Mouse (Mus musculus): ENCODE measurements at regions not wholly inside any gene's neighbourhood (a gene's known extent, or its start where the extent isn't known, plus 50 kb on each side); places are given as distances from the start of the nearest gene placed in this dataset.
A peak's percentile ranks its signal among the peaks of the same experiment; 100 is the strongest.
"Not testable (repeated sequence)": the region's sequence is repeated elsewhere in the genome, so short reads cannot be mapped to it uniquely, and the experiment has no call there.

- TF ChIP-seq CTCF (IDR thresholded peaks at IDR 0.05) (peak; percentile 60), EP300 (IDR thresholded peaks at IDR 0.05) (no peak)
- no peaks in the 10 kb centered on the region for H3K27me3 ChIP-seq (replicated peaks; ENCODE audit: insufficient read depth, low read length)
- DNase-seq (ENCODE audit: low spot score) = peak; percentile 37
Observed at GRCm38 (mm10) chr4:71332018-71332417, 425.7 kb downstream of the Gm11232 start.

GRCm38 (mm10) chr4:71316605-71317004 is 441.2 kb downstream of the Gm11232 start:
- Histone ChIP-seq H3K9me3 (ENCODE audit: low read length) (no peaks in the 10 kb centered on the region), H3K4me1 (ENCODE audit: insufficient read depth, low read depth, low read length) (no peaks in the 10 kb centered on the region), H3K4me3 (ENCODE audit: low read depth, low read length) (no peak overlapping the region), H3K4me2 (replicated peaks; ENCODE audit: low read depth, low read length) (no peak overlapping the region), H3K9ac (replicated peaks; ENCODE audit: low read depth) (no peak overlapping the region), H3K36me3 (ENCODE audit: insufficient read depth, low read length) (no peaks in the 10 kb centered on the region), H3K27ac (ENCODE audit: low read length) (no peak overlapping the region), H3K27me3 (replicated peaks; ENCODE audit: insufficient read depth, low read length) (no peaks in the 10 kb centered on the region)
- DNase-seq (ENCODE audit: low spot score) (no peak), ATAC-seq (no peak)
- TF ChIP-seq CTCF (IDR thresholded peaks at IDR 0.05) (no peak), EP300 (IDR thresholded peaks at IDR 0.05) (no peak)

More at GRCm38 (mm10) chr4:71332018-71332417, 425.7 kb downstream of the Gm11232 start:
- ATAC-seq = no peak
- no peak overlapping the region for H3K4me2 ChIP-seq (replicated peaks; ENCODE audit: low read depth, low read length)
- 55% methylated on average over 4 of the region's 4 CpGs for WGBS
- no peak overlapping the region for H3K9ac ChIP-seq (replicated peaks; ENCODE audit: low read depth)
- no peaks in the 10 kb centered on the region for H3K36me3 ChIP-seq (ENCODE audit: insufficient read depth, low read length)
- H3K9me3 ChIP-seq (ENCODE audit: low read length) = no peaks in the 10 kb centered on the region
- no peaks in the 10 kb centered on the region for H3K4me1 ChIP-seq (ENCODE audit: insufficient read depth, low read depth, low read length)
- no peak overlapping the region for H3K4me3 ChIP-seq (ENCODE audit: low read depth, low read length)
- no peak overlapping the region for H3K27ac ChIP-seq (ENCODE audit: low read length)

GRCm38 (mm10) chr4:71307176-71307612 is 450.6 kb downstream of the Gm11232 start:
- Histone ChIP-seq H3K4me3 (ENCODE audit: low read depth, low read length) (no peak overlapping the region), H3K27ac (ENCODE audit: low read length) (no peak overlapping the region), H3K27me3 (replicated peaks; ENCODE audit: insufficient read depth, low read length) (no peaks in the 10 kb centered on the region), H3K4me2 (replicated peaks; ENCODE audit: low read depth, low read length) (0 out of 2 replicates have a peak overlapping the region, but pooled peaks have one; percentile 15), H3K9ac (replicated peaks; ENCODE audit: low read depth) (no peak overlapping the region), H3K4me1 (ENCODE audit: insufficient read depth, low read depth, low read length) (no peaks in the 10 kb centered on the region), H3K9me3 (ENCODE audit: low read length) (no peaks in the 10 kb centered on the region), H3K36me3 (ENCODE audit: insufficient read depth, low read length) (no peaks in the 10 kb centered on the region)
- no peak for ATAC-seq
- no peak for DNase-seq (ENCODE audit: low spot score)
- no peak for TF ChIP-seq CTCF (IDR thresholded peaks at IDR 0.05)
- TF ChIP-seq EP300 (IDR thresholded peaks at IDR 0.05) = no peak
- WGBS = 39% methylated on average over 6 of the region's 6 CpGs

GRCm38 (mm10) chr4:71306690-71307089 is 451.1 kb downstream of the Gm11232 start:
- TF ChIP-seq EP300 (IDR thresholded peaks at IDR 0.05) (no peak), CTCF (IDR thresholded peaks at IDR 0.05) (no peak)
- H3K36me3 ChIP-seq (ENCODE audit: insufficient read depth, low read length) = no peaks in the 10 kb centered on the region
- WGBS = 52% methylated on average over 6 of the region's 6 CpGs
- no peak overlapping the region for H3K4me3 ChIP-seq (ENCODE audit: low read depth, low read length)
- no peaks in the 10 kb centered on the region for H3K4me1 ChIP-seq (ENCODE audit: insufficient read depth, low read depth, low read length)
- no peak overlapping the region for H3K9ac ChIP-seq (replicated peaks; ENCODE audit: low read depth)
- no peaks in the 10 kb centered on the region for H3K27me3 ChIP-seq (replicated peaks; ENCODE audit: insufficient read depth, low read length)
- no peak for ATAC-seq
- no peak overlapping the region for H3K27ac ChIP-seq (ENCODE audit: low read length)
- peak overlapping the region; percentile 15; the same call in 1 of the 2 replicates for H3K4me2 ChIP-seq (replicated peaks; ENCODE audit: low read depth, low read length)
- no peak for DNase-seq (ENCODE audit: low spot score)
- H3K9me3 ChIP-seq (ENCODE audit: low read length) = no peaks in the 10 kb centered on the region

- not testable (repeated sequence) for H3K9ac ChIP-seq (replicated peaks; ENCODE audit: low read depth); H3K9me3 ChIP-seq (ENCODE audit: low read length); H3K27me3 ChIP-seq (replicated peaks; ENCODE audit: insufficient read depth, low read length); H3K36me3 ChIP-seq (ENCODE audit: insufficient read depth, low read length); H3K4me3 ChIP-seq (ENCODE audit: low read depth, low read length); H3K4me1 ChIP-seq (ENCODE audit: insufficient read depth, low read depth, low read length); H3K27ac ChIP-seq (ENCODE audit: low read length); ATAC-seq; H3K4me2 ChIP-seq (replicated peaks; ENCODE audit: low read depth, low read length); DNase-seq (ENCODE audit: low spot score)
- WGBS = 52% methylated on average over 3 of the region's 3 CpGs
Observed at GRCm38 (mm10) chr4:71295716-71296115, 462.0 kb downstream of the Gm11232 start.

- Histone ChIP-seq H3K9me3 (ENCODE audit: low read length) (no peaks in the 10 kb centered on the region), H3K4me2 (replicated peaks; ENCODE audit: low read depth, low read length) (0 out of 2 replicates have a peak overlapping the region, but pooled peaks have one; percentile 6), H3K27me3 (replicated peaks; ENCODE audit: insufficient read depth, low read length) (no peaks in the 10 kb centered on the region), H3K27ac (ENCODE audit: low read length) (no peak overlapping the region), H3K9ac (replicated peaks; ENCODE audit: low read depth) (no peak overlapping the region), H3K4me1 (ENCODE audit: insufficient read depth, low read depth, low read length) (no peaks in the 10 kb centered on the region), H3K4me3 (ENCODE audit: low read depth, low read length) (no peak overlapping the region), H3K36me3 (ENCODE audit: insufficient read depth, low read length) (no peaks in the 10 kb centered on the region)
- 65% methylated on average over 10 of the region's 10 CpGs for WGBS
- TF ChIP-seq CTCF (IDR thresholded peaks at IDR 0.05) = no peak
- TF ChIP-seq EP300 (IDR thresholded peaks at IDR 0.05) = no peak
- peak; percentile 30 for DNase-seq (ENCODE audit: low spot score)
- ATAC-seq = no peak
Observed at GRCm38 (mm10) chr4:71291741-71292149, 466.0 kb downstream of the Gm11232 start.

- H3K4me1 ChIP-seq (ENCODE audit: insufficient read depth, low read depth, low read length); H3K27me3 ChIP-seq (replicated peaks; ENCODE audit: insufficient read depth, low read length); ATAC-seq; DNase-seq (ENCODE audit: low spot score); H3K9me3 ChIP-seq (ENCODE audit: low read length); H3K9ac ChIP-seq (replicated peaks; ENCODE audit: low read depth); H3K4me3 ChIP-seq (ENCODE audit: low read depth, low read length); H3K27ac ChIP-seq (ENCODE audit: low read length); H3K36me3 ChIP-seq (ENCODE audit: insufficient read depth, low read length): not testable (repeated sequence)
- 89% methylated on average over 22 of the region's 22 CpGs for WGBS
- 0 out of 2 replicates have a peak overlapping the region, but pooled peaks have one; percentile 6 for H3K4me2 ChIP-seq (replicated peaks; ENCODE audit: low read depth, low read length)
Observed at GRCm38 (mm10) chr4:71291111-71291740, 466.5 kb downstream of the Gm11232 start.
